Mouse (Mus musculus): Measurements from ENCODE around the gene Adarb2. TPM values are rescaled to one million over a fixed set of nuclear protein-coding genes. Genes with fewer than 3 reads are reported as not detected.

Gene Adarb2
- total RNA-seq (2017), result not detected in 2 replicates

- no peak for ATAC-seq (ENCODE audit: extremely low read depth, insufficient number of reproducible peaks, low FRiP score, poor library complexity, severe bottlenecking)
Observed at GRCm38 (mm10) chr13:8202681-8203476, at the start of gene Adarb2. Gene Adarb2, plus strand, starts transcription at chr13:8202866.

DNA sequence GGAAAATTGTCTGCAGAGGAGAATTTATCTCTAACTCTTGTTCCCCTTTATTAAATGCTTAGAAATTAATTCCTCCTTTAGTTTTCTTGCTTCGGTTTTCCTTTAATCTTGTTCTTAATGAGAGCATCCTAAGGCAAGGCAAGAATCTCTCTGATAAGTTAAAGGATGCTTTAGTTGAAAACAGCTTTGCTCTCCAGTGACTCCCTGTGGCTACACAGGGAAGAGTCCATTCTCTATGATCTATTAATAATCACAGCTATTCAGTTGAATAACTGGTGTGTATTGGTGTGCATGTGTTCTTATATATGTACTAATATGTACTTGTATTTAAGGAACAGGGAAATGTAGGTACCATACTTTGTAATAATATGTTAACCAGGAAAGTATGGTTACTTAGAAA lies 28.9 kb upstream of the Adarb2 start:
- ATAC-seq (ENCODE audit: extremely low read depth, insufficient number of reproducible peaks, low FRiP score, poor library complexity, severe bottlenecking), result no peak

DNA sequence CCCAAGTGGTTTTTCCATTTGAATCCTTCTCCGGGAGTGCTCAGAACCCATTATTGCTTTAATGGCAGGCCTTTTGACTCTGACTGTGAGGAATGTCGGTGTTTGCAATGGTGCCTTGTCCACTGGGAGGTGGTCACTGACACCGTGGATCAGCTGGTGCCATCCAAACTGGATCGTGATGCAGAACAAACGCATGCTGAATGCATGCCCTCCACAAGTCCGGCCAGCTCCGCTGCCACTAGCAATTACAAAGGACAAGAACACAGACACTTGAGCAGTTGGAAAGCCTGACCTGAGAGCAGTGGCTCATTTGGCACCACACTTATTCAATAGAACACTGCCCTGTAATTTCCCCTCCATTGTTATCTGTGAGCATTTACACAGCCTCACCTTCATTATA lies 10.7 kb upstream of the Adarb2 start:
- ATAC-seq (ENCODE audit: extremely low read depth, insufficient number of reproducible peaks, low FRiP score, poor library complexity, severe bottlenecking), result no peak

DNA sequence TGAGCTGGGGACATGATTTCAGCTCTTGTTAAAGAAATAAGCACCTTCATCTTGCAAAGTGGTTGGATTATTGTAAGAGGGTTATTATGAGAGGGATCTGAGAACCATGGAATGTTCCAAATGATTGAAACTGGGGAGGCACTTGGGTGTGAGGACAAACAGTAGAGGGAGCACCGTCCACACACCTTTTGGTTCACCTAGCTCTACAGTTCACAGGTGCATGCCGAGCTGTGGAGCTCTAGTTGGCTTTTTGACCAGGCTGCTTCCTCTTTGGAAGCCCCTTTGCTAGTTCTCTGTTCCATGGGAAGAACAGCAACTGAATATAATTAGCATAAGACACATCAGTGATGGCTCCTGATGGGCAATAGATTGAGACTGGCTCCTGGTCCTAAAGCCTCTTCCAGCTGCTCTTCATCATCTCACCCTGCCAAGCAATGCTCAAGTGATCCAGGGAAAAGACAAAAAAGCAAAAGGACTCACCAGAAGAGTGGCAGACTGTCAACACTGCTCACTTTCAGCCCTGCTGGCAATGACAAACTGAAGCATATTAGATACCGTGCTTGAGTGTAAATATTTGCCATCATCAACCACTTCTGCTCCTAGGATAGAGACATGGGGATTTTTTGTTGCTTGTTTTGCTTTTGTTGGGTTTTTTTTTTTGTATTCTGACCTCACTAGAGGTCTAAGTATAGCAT lies 3.3 kb upstream of the Adarb2 start:
- ATAC-seq (ENCODE audit: extremely low read depth, insufficient number of reproducible peaks, low FRiP score, poor library complexity, severe bottlenecking), result no peak

DNA sequence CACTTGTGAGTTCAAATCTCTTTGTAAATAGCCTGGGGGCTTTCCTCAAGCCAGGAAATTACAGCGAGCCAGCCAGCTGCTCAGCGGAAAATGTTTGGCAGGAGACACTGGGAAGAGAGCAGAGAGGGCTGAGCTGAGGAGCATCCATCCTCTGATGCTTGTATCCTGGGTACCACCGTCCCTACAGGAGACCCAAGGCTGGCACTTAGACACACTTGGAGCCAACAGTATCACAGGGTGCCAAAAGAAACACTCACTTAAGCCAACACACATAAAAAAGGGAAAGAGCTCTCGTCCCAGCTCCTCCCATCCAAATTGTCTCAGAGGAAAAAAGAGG lies 779 bp downstream of the Adarb2 start:
- no peak for ATAC-seq (ENCODE audit: extremely low read depth, insufficient number of reproducible peaks, low FRiP score, poor library complexity, severe bottlenecking)

GRCm38 (mm10) chr13:8207337-8207736 lies 4.7 kb downstream of the Adarb2 start:
- ATAC-seq (ENCODE audit: extremely low read depth, insufficient number of reproducible peaks, low FRiP score, poor library complexity, severe bottlenecking), result no peak

DNA sequence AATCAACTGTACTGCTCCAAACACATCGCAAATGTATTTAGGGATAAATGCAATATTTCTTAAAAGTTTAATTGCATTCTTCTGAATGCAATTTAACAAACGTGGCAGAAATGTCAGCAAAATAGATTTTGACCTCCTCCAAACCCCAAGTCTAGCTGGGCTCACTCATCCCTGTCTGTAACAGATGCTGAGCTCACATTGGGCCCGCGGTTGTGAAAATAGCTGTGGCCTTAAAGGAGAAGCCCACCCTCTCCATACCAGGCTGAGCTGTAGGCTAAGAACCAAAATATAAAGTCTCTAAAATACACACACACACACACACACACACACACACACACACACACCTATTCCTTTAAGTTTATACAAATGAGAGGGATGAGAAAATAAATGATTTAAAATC lies 8.1 kb downstream of the Adarb2 start:
- ATAC-seq (ENCODE audit: extremely low read depth, insufficient number of reproducible peaks, low FRiP score, poor library complexity, severe bottlenecking), result no peak

DNA sequence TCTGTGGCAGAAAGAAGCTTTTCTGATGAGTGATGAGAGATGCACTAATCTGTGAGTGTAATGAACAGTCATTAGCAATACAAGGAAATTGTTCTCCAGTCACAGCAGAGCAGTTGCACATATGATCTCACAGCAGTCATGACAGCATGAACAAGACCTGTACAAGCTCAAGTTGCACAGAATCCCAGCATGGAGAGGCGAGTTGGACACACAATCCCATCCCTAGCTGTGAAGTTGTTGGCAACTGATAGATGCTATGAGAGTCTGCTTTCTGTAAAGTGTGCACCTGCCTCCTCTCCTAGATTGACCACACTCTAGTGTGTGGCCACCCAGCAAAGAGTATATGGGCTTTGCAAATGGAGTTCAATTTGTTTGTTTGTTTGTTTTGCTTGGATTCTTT lies 36.2 kb downstream of the Adarb2 start:
- no peak for ATAC-seq (ENCODE audit: extremely low read depth, insufficient number of reproducible peaks, low FRiP score, poor library complexity, severe bottlenecking)

- ATAC-seq (ENCODE audit: extremely low read depth, insufficient number of reproducible peaks, low FRiP score, poor library complexity, severe bottlenecking), result no peak
Observed at GRCm38 (mm10) chr13:8248016-8248667, 45.5 kb downstream of the Adarb2 start.

DNA sequence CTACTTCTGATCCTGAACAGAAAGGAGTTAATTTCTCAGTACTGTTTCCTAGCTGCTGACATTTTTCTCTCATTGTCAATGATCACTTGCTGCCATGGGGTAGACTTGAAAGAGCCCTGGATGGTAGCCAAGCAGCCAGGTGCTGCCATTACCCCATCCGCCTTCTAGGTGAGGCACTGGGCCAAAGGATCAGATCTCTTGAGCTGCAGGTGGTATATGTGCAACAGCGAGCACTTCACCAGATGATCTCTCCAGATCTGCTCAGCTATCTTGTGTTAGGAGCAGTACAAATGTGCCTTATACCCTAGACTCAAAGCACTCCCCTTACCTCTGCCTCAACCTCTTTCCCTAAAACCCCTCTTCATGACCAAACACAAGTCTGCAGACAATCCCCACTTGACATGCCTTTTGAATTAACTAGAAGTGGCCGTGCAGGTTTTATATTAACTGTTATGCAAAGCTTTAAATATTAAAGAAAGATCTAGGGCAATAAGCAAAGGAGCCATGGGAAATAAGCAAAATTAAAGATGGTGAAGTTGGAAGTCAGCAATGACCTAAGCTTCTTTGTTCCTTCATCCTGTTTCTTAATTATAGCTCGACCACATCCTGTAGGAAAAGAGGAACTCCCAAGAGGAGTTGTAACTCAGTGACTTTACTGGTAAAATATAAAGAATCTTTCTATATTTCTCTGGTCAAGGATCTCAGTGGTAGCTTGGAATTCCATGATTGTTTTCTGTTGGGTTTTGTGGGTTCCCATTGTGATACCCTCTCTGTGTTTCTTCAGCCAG lies 69.7 kb downstream of the Adarb2 start:
- ATAC-seq (ENCODE audit: extremely low read depth, insufficient number of reproducible peaks, low FRiP score, poor library complexity, severe bottlenecking), result no peak

GRCm38 (mm10) chr13:8283116-8283515 lies 80.5 kb downstream of the Adarb2 start:
- no peak for ATAC-seq (ENCODE audit: extremely low read depth, insufficient number of reproducible peaks, low FRiP score, poor library complexity, severe bottlenecking)

DNA sequence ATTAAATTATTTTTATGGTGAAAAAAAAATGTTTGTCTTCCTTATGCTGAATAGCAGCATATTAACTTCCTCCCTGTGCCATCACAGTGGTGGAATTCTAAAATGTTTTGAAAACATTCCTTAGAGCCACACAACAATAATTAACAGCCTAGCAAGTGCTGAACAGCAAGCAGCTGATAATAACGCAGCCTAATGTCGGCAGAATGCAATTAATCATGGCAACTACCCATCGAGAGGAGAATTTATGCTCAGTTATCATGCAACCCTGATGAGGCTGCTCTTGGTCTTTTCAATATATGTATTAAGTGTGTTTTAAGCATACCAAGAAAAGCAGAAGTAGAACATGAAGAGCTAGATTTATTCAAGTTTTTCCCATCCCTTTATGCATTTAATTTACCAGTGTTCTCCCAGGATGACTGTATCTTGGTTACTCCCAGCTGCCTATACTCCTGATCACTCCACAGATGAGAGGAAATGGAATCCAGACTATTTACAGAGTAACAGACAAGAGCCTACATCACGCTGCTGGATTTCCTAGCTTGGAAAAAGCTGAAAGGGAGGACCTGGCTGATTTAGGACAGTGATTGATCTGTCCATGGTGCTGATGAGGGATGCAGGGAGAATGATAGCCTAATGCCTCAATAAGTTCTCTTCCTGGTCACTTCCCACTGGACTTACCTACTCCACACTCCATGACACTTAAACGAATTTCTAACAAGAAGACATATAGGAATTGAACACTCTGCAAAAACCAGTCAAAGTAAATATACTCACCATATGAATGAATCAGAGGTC lies 113.9 kb downstream of the Adarb2 start:
- no peak for ATAC-seq (ENCODE audit: extremely low read depth, insufficient number of reproducible peaks, low FRiP score, poor library complexity, severe bottlenecking)

- no peak for ATAC-seq (ENCODE audit: extremely low read depth, insufficient number of reproducible peaks, low FRiP score, poor library complexity, severe bottlenecking)
Observed at GRCm38 (mm10) chr13:8333589-8334455, 131.2 kb downstream of the Adarb2 start.

- no peak for ATAC-seq (ENCODE audit: extremely low read depth, insufficient number of reproducible peaks, low FRiP score, poor library complexity, severe bottlenecking)
Observed at GRCm38 (mm10) chr13:8334580-8334979, 131.9 kb downstream of the Adarb2 start.

- no peak for ATAC-seq (ENCODE audit: extremely low read depth, insufficient number of reproducible peaks, low FRiP score, poor library complexity, severe bottlenecking)
Observed at GRCm38 (mm10) chr13:8341086-8341807, 138.6 kb downstream of the Adarb2 start.

GRCm38 (mm10) chr13:8347147-8347546 lies 144.5 kb downstream of the Adarb2 start:
- no peak for ATAC-seq (ENCODE audit: extremely low read depth, insufficient number of reproducible peaks, low FRiP score, poor library complexity, severe bottlenecking)

DNA sequence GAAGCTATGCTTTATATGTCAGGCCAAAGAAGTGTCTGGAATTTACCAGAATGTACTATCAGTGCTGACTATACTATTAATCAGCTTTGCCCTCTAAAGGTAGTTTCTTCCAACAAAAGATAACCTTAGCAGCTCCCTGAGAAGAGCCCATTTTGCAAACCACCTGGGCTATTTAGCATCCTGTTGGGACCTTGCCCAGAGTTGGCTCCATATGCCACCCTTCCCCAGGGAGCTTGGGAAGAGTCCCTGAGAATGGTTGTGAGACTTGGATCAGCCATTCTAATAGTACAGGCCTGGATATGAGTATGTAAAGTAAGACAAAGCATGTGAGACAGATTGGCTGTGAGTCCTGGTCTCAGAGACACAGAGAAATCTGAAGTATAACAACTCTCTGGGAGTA lies 149.7 kb downstream of the Adarb2 start:
- no peak for ATAC-seq (ENCODE audit: extremely low read depth, insufficient number of reproducible peaks, low FRiP score, poor library complexity, severe bottlenecking)

Data from neutrophil, adult 5-6 weeks (primary cell).